8 mouse cellular contexts compared by ENCODE assay signal in the genomic region with DNA sequence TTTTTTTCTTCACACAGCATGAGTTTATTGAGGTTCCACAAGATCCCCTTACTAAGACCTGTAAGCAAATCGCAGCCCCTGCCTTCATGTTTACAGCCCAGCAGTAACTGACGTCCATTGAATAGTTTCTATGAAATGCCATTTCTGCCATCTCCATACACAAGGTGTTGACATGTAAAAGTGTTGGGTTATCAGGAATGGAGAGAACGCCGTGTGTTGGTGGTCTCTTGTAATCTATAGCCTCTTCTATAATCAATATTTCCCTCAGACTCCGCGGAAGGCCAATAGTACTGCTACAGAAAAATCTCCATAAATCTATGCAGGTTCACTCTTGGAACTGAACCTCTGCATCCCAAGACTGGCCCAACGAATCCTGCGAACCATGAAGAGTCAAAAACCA. TPM values are rescaled to one million over a fixed set of nuclear protein-coding genes. Genes with fewer than 3 reads are reported as not detected.
DNase-seq lines count a peak whose midpoint lies in the region; ATAC-seq and TF ChIP-seq lines count a peak whose summit lies in the region.

No protein-coding gene starts in this region.

- H3K4me3 ChIP-seq in lung, adult 2 months (replicated peaks; ENCODE audit: extremely low read depth, low read depth, low read length): peak overlapping the region; percentile 79
- H3K4me3 ChIP-seq in forebrain, embryonic 10.5 days: peak overlapping the region; percentile 93
- peak overlapping the region; percentile 69 for H3K4me3 ChIP-seq in limb, embryonic 10.5 days
- H3K4me3 ChIP-seq in neural tube, embryonic 14.5 days (ENCODE audit: low read depth, low read length): peak overlapping the region; percentile 53

- WGBS in lung, adult 2 months: 54% methylated on average over 8 of the region's 8 CpGs
- 44% methylated on average over 8 of the region's 8 CpGs for WGBS in forebrain, embryonic 10.5 days
- 37% methylated on average over 8 of the region's 8 CpGs for whole genome bisulfite sequencing in limb, embryonic 10.5 days
- WGBS in neural tube, embryonic 14.5 days: 39% methylated on average over 8 of the region's 8 CpGs

- TF ChIP-seq POLR2A in lung, adult 2 months (IDR thresholded peaks at IDR 0.05; ENCODE audit: borderline replicate concordance, extremely low read depth, low read depth, low read length): no peak

- H3K4me2 ChIP-seq in neural tube, embryonic 14.5 days (ENCODE audit: low read depth, low read length): peak overlapping the region; percentile 68

- intact Hi-C loops in left cerebral cortex, postnatal 10 days (cut with DNase I): loop anchor here (2.0 to 5.0 kb wide), 4 partner anchors 58 to 367 kb away; a partner anchor contains a TSS

- no peaks in the 10 kb centered on the region for H3K36me3 ChIP-seq in forebrain, embryonic 10.5 days (replicated peaks)
- no peaks in the 10 kb centered on the region for H3K36me3 ChIP-seq in limb, embryonic 10.5 days
- no peaks in the 10 kb centered on the region for H3K36me3 ChIP-seq in neural tube, embryonic 14.5 days (ENCODE audit: control insufficient read depth, insufficient read depth, low read length)

- H3K27me3 ChIP-seq in forebrain, embryonic 10.5 days (ENCODE audit: poor library complexity, severe bottlenecking): peaks cover 19% of the 10 kb centered on the region
- no peaks in the 10 kb centered on the region for H3K27me3 ChIP-seq in limb, embryonic 10.5 days (ENCODE audit: low read depth, poor library complexity, severe bottlenecking)
- H3K27me3 ChIP-seq in neural tube, embryonic 14.5 days (ENCODE audit: control insufficient read depth, insufficient read depth, low read length): no peaks in the 10 kb centered on the region

- no peak for ATAC-seq in neural tube, embryonic 14.5 days (ENCODE audit: low read depth)

- peaks cover 24% of the 10 kb centered on the region for H3K4me1 ChIP-seq in lung, adult 2 months (ENCODE audit: control insufficient read depth, insufficient read depth, low read length)
- H3K4me1 ChIP-seq in forebrain, embryonic 10.5 days: peaks cover 60% of the 10 kb centered on the region
- peaks cover 54% of the 10 kb centered on the region for H3K4me1 ChIP-seq in limb, embryonic 10.5 days
- H3K4me1 ChIP-seq in neural tube, embryonic 14.5 days (ENCODE audit: control insufficient read depth, insufficient read depth, low read length): peaks cover 28% of the 10 kb centered on the region

- H3K27ac ChIP-seq in forebrain, embryonic 10.5 days: peak overlapping the region; percentile 87
- peak overlapping the region; percentile 88 for H3K27ac ChIP-seq in limb, embryonic 10.5 days
- peak overlapping the region; percentile 73 for H3K27ac ChIP-seq in neural tube, embryonic 14.5 days (ENCODE audit: low read depth, low read length)

- H3K9me3 ChIP-seq in forebrain, embryonic 10.5 days: peaks cover 4% of the 10 kb centered on the region; the same call in 1 of the 2 replicates
- no peaks in the 10 kb centered on the region for H3K9me3 ChIP-seq in limb, embryonic 10.5 days (replicated peaks)
- H3K9me3 ChIP-seq in neural tube, embryonic 14.5 days (ENCODE audit: control insufficient read depth, low read length): no peaks in the 10 kb centered on the region

- no peak for TF ChIP-seq CTCF in lung, adult 2 months (IDR thresholded peaks at IDR 0.05; ENCODE audit: insufficient read depth, low read length)

- peak overlapping the region; percentile 68 for H3K9ac ChIP-seq in neural tube, embryonic 14.5 days (replicated peaks; ENCODE audit: low read depth, low read length)

- no peak for DNase-seq in lung, adult 2 months
- DNase-seq in lung, adult 18-20 months: no peak
- DNase-seq in forebrain, embryonic 10.5 days (ENCODE audit: extremely low spot score, low spot score): no peak
- DNase-seq in limb, embryonic 10.5 days (ENCODE audit: low spot score): no peak
- no peak for DNase-seq in left cerebral cortex, postnatal 10 days (ENCODE audit: extremely low spot score in 1 of 2, low spot score in 2 of 2)
- DNase-seq in ovary, postnatal 14 days (ENCODE audit: low spot score): no peak
- DNase-seq in layer of hippocampus, postnatal 25 days (ENCODE audit: extremely low spot score in 1 of 2, low spot score in 1 of 2): no peak

RNA-seq across cellular contexts. Expression of a gene that starts 1.1 kb away (rescaled TPM):
- polyA plus RNA-seq in lung, adult 2 months (2012; rRNA removed): 11.7 and 24.6 TPM in 2 replicates
- 22.9 and 28.2 TPM in 2 replicates for polyA plus RNA-seq in forebrain, embryonic 10.5 days (2016; fragmentation: Nextera tagmentation; extraction: Ambion mirVana)
- 26.6 and 37.3 TPM in 2 replicates for polyA plus RNA-seq in limb, embryonic 10.5 days (2016; fragmentation: Nextera tagmentation; extraction: Ambion mirVana)
- polyA plus RNA-seq in neural tube, embryonic 14.5 days (2014; fragmentation: Nextera tagmentation; extraction: Ambion mirVana): 129 and 132 TPM in 2 replicates
- total RNA-seq in left cerebral cortex, postnatal 10 days (2021): 10 to 100 TPM; 73.7 to 74.4 TPM
- total RNA-seq in layer of hippocampus, postnatal 25 days (2021): 10 to 100 TPM; 53.4 to 57.1 TPM

RNA-seq across cellular contexts. Expression of a gene that starts 56.2 kb away (rescaled TPM):
- 8.0 and 9.3 TPM in 2 replicates for polyA plus RNA-seq in lung, adult 2 months (2012; rRNA removed)
- polyA plus RNA-seq in forebrain, embryonic 10.5 days (2016; fragmentation: Nextera tagmentation; extraction: Ambion mirVana): 202 and 227 TPM in 2 replicates
- polyA plus RNA-seq in limb, embryonic 10.5 days (2016; fragmentation: Nextera tagmentation; extraction: Ambion mirVana): 25.7 and 33.5 TPM in 2 replicates
- polyA plus RNA-seq in neural tube, embryonic 14.5 days (2014; fragmentation: Nextera tagmentation; extraction: Ambion mirVana): 1,348 and 1,396 TPM in 2 replicates
- 1,000 to 10,000 TPM; 1,225 to 1,317 TPM for total RNA-seq in left cerebral cortex, postnatal 10 days (2021)
- 100 to 1,000 TPM; 783 to 964 TPM for total RNA-seq in layer of hippocampus, postnatal 25 days (2021)
